Mouse (Mus musculus): Measurements from ENCODE around the gene Nxpe3.
A peak's percentile ranks its signal among the peaks of the same experiment; 100 is the strongest.

- TF ChIP-seq CTCF (IDR thresholded peaks at IDR 0.05; ENCODE audit: borderline replicate concordance, insufficient read depth, low read length) (peak; percentile 59; the same call in 1 of the 2 replicates), POLR2A (IDR thresholded peaks at IDR 0.05; ENCODE audit: low read depth, low read length) (no peak)
These were observed 42.0 kb downstream of the Nxpe3 start for GRCm38 (mm10) chr16:55852943-55853727.
